Mouse (Mus musculus) Patski (cell line): ENCODE measurements around the gene Rad1. TPM values are rescaled to one million over a fixed set of nuclear protein-coding genes. Genes with fewer than 3 reads are reported as not detected.
A peak's percentile ranks its signal among the peaks of the same experiment; 100 is the strongest.
"Not testable (repeated sequence)": the region's sequence is repeated elsewhere in the genome, so short reads cannot be mapped to it uniquely, and the experiment has no call there.

Source experiments
- ATAC-seq: fragments of 100-300 bp; one replicate; pipeline ENCODE4 v1.8.0; 2021
- CTCF ChIA-PET: fragments of 350-600 bp; sonication (Branson Sonifier 250); formaldehyde crosslinking; loops from one replicate; lab custom pipeline; 2022; ENCODE audit warnings: inconsistent platforms; lab: Charles Lee
- POLR2A ChIA-PET: fragments of 350-600 bp; sonication (Branson Sonifier 250); formaldehyde crosslinking; loops from one replicate; lab custom pipeline; 2022; ENCODE audit warnings: antibody characterized with exemption, inconsistent platforms; lab: Charles Lee
- DNase-seq: peaks from one replicate; pipeline ENCODE4 v3.0.0-alpha.2; 2011; ENCODE audit warnings: low read depth, low spot score
- H3K27me3 ChIP-seq: fragments of 371-371 bp; one replicate; pipeline ENCODE4 v1.5.1; 2021
- CTCF ChIP-seq: fragments of 100-300 bp; IDR thresholded peaks from one replicate; pipeline ENCODE4 v1.5.1; 2021
- in situ Hi-C: fragments of 300-500 bp; cut with MboI; formaldehyde crosslinking; loops from 3 replicates; pipeline ENCODE4 v1.11.1; 2018; ENCODE audit warnings: low pct_unique_long_range_greater_than_20kb, mixed read lengths
- polyA plus RNA-seq: library from polyadenylated mRNA; unstranded; gene quantifications from one replicate; pipeline ENCODE4 v1.2.3, GENCODE M21; 2021

Rad1 gene
- polyA plus RNA-seq, 1 experiment from 2014 or later: 19.0 TPM

- ChIA-PET POLR2A (no interaction called here), CTCF (interaction anchor here (0.9 to 4.5 kb wide), 21 partner anchors 9 to 495 kb away, joined by 3 to 31 read pairs (median 4); partner anchors contain the start of gene Amacr)
- DNase-seq (no peak), ATAC-seq (peak; percentile 67)
- TF ChIP-seq CTCF: peak; percentile 94
- H3K27me3 ChIP-seq: no peaks in the 10 kb centered on the region
- in situ Hi-C loops: loop anchor here (10.0 kb wide), 1 partner anchor 74 kb away; no protein-coding TSS in a partner anchor
Measured at GRCm38 (mm10) chr15:10500838-10501719, 15.3 kb downstream of the Rad1 start.

- peaks cover 2% of the 10 kb centered on the region for H3K27me3 ChIP-seq
- in situ Hi-C loops: loop anchor here (10.0 kb wide), 1 partner anchor 69 kb away; no protein-coding TSS in a partner anchor
- POLR2A ChIA-PET: no interaction called here
- ATAC-seq: no peak
- TF ChIP-seq CTCF: no peak
- CTCF ChIA-PET: interaction anchor here (1.3 kb wide), 1 partner anchor 21 kb away, joined by 3 read pairs; the partner anchor contains the start of genes Brix1 and Rad1
- DNase-seq: no peak
Measured at GRCm38 (mm10) chr15:10506099-10506498, 20.3 kb downstream of the Rad1 start.

- peak; percentile 71 for ATAC-seq
- CTCF ChIA-PET: interaction anchor here (1.4 kb wide), 1 partner anchor 14 kb away, joined by 4 read pairs; no protein-coding TSS in a partner anchor
- no peak for DNase-seq
- TF ChIP-seq CTCF: peak; percentile 19
- peaks cover 11% of the 10 kb centered on the region for H3K27me3 ChIP-seq
- in situ Hi-C loops: no loop called here
- POLR2A ChIA-PET: no interaction called here
Measured at GRCm38 (mm10) chr15:10515166-10515565, 29.3 kb downstream of the Rad1 start.

DNA sequence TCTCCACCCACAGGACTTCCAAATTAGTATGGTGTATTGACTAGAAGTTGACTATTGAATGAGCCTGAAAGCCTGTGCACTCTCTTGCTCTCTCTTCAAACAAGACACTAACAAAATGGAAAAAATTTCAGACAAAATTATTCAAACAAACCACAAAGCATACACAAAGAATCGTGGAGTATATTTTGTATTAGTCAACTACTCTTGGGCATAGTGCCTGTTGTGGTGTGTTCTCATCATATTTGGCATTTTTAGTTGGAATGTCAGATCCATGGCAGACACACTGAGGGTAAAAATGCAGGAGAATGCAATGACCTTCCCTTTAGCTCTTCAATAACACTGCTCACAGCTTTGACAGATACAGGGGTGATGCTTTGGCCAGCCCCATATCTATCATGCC, 40.1 kb downstream of the Rad1 start:
- no peak for DNase-seq
- no peak for ATAC-seq
- ChIA-PET POLR2A (no interaction called here), CTCF (no interaction called here)
- no peak for TF ChIP-seq CTCF
- in situ Hi-C loops: no loop called here
- no peaks in the 10 kb centered on the region for H3K27me3 ChIP-seq

DNA sequence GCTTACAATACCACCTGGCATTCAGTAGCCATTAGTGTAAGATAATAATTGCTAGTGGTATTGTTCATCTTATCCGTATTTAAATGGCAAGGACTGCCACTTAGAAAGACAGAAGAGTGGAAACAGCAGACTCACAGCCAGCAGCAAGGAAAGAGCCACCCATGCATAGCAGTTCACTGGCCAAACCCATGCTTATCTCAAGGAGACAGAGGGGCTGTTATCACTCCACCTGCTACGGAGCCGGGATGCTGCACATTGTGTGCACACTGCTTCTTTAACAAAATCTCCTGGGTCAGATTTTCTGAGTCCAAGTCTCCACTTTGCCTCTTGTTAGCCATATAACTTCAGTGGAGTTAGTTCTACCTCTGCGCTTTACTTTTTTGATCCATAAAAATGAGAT, 45.5 kb downstream of the Rad1 start:
- CTCF ChIA-PET: no interaction called here
- in situ Hi-C loops: no loop called here

DNA sequence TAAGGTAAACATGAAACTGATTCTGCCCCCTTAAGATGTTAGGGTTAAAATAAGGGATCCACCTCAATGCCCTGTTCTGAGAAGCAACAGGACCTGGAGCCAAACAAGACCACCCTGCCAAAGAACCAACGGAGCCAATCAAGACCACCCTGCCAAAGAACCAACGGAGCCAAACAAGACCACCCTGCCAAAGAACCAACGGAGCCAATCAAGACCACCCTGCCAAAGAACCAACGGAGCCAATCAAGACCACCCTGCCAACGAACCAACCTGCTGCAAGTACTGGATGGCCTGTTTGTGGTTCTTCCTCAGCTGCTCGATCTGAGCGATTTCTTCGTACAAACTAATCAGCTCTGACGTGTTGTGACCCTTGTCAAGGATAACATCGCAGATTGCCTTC, 47.5 kb downstream of the Rad1 start:
- CTCF ChIA-PET: interaction anchor here (1.2 to 1.3 kb wide), 2 partner anchors 17 to 20 kb away, joined by 3 to 4 read pairs; no protein-coding TSS in a partner anchor
- ATAC-seq, DNase-seq, POLR2A ChIA-PET, in situ Hi-C loops, H3K27me3 ChIP-seq: not testable (repeated sequence)

More for the DNA sequence above, 45.5 kb downstream of the Rad1 start:
- POLR2A ChIA-PET: no interaction called here
- ATAC-seq: no peak
- no peaks in the 10 kb centered on the region for H3K27me3 ChIP-seq
- DNase-seq: no peak
- TF ChIP-seq CTCF: no peak

- ChIA-PET CTCF (interaction anchor here (0.6 kb wide), 1 partner anchor 64 kb away, joined by 3 read pairs; the partner anchor contains the start of gene Dnajc21), POLR2A (no interaction called here)
- in situ Hi-C loops: no loop called here
- DNase-seq (no peak), ATAC-seq (no peak)
- H3K27me3 ChIP-seq: no peaks in the 10 kb centered on the region
- peak; percentile 15 for TF ChIP-seq CTCF
Measured at GRCm38 (mm10) chr15:10534591-10534990, 48.8 kb downstream of the Rad1 start.

GRCm38 (mm10) chr15:10535969-10536368, 50.2 kb downstream of the Rad1 start:
- ATAC-seq (no peak), DNase-seq (no peak)
- no peaks in the 10 kb centered on the region for H3K27me3 ChIP-seq
- in situ Hi-C loops: no loop called here
- ChIA-PET CTCF (no interaction called here), POLR2A (no interaction called here)
- TF ChIP-seq CTCF: no peak

DNA sequence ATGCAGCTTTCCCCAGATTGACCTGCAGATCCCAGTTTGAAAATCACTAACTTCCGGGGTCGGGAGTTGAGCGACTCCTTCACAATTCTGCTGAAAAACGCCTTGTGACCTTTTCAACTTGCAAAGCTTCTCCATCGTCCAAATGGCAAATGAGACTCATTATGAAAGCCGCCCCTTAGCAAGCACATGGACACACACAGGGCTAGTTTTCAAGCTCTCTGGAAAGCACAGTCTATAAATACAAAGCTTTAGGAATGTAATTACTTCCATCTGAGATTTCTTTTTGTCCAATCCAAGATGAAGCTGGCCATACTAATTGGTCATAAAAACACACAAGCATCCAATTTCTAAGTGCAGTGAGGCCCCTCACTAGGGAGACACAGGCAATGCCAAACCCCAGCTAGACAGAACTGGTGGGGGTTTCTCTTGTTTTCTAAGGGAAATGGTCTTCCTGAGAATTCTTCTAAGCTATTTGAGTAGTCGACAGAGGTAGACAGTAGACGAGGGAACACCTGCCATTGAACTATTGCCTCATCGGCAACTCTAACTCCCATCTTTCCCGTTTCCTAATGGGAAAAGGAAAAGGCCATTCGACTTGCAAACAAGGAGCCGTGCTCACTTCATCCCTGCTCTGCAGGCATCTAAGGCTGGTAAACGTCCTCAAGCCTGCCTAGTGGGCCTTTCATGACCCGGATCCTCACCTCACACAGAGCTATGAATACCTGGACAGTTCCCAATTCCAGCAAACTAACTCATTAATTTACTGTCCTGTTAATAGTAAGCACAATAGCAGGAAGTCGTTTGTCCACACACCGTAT, 54.7 kb downstream of the Rad1 start:
- in situ Hi-C loops: no loop called here
- ChIA-PET POLR2A (interaction anchor here (0.6 kb wide), 1 partner anchor 180 kb away, joined by 9 read pairs; no protein-coding TSS in a partner anchor), CTCF (interaction anchor here (1.0 kb wide), 1 partner anchor 39 kb away, joined by 3 read pairs; no protein-coding TSS in a partner anchor)
- no peak for TF ChIP-seq CTCF
- ATAC-seq: no peak
- no peaks in the 10 kb centered on the region for H3K27me3 ChIP-seq
- DNase-seq: no peak

Other genes starting within 250 kb of the Rad1 start
- not detected for gene Gm21973, start 160.6 kb upstream of the Rad1 start, polyA plus RNA-seq
- not detected for gene Agxt2, start 127.5 kb upstream of the Rad1 start, polyA plus RNA-seq
- 34.2 TPM for gene Dnajc21, start 15.5 kb upstream of the Rad1 start, polyA plus RNA-seq
- 41.2 TPM for gene Brix1, start 71 bp upstream of the Rad1 start, polyA plus RNA-seq
- gene Ttc23l, start 72.7 kb downstream of the Rad1 start, polyA plus RNA-seq: not detected
- gene Rai14, start 228.6 kb downstream of the Rad1 start, polyA plus RNA-seq: 55.3 TPM